Mouse (Mus musculus) embryo, embryonic 11.5 days (tissue): ENCODE data around the gene Ift140.
A peak's percentile ranks its signal among the peaks of the same experiment; 100 is the strongest.
"Not testable (repeated sequence)": the region's sequence is repeated elsewhere in the genome, so short reads cannot be mapped to it uniquely, and the experiment has no call there.

ENCODE experiments used
- DNase-seq: peaks from one replicate; pipeline ENCODE4 v3.0.0-alpha.2; 2012; ENCODE audit warnings: low read depth, low spot score

Ift140 gene

DNA sequence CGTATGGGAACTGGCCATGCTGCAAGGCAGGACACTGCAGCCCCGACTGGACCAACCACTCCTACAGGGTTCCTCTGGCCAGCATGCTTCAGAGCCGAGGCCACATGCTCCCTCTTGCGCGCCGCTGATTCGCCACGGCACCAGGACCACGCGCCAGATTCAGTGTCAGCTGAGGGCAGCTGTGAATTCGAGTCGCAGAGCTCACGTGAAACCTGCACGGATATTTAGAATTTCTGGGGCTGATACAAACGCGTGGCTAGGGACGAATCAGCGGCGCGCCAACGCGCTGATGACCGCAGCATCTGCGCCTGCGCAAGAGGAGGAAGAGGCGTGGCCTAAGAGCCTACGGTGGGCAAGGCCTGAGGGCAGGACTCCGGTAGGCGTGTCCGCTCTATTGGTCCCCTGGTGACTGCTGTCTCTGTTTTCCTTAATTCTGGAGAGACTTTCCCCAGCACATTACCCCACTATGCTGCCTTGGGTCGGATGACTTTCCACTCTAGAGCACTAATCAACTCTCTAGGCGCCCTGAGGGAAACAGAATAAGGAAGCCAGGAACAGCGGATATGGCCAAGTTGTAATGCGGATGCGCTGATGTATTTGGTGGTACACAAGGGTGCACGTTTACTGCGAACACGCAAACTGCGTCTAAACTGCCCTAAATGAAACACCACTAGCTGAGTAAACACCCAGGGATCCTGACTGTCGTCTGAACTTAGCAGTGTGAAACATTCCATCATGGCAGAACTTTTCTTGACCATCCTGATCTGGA lies 100.0 kb downstream of the Ift140 start, which contains the start of gene Telo2:
Gene Telo2, minus strand, starts transcription at position 304 of the 769 bp plus-strand sequence.
- DNase-seq, result peak; percentile 89

DNA sequence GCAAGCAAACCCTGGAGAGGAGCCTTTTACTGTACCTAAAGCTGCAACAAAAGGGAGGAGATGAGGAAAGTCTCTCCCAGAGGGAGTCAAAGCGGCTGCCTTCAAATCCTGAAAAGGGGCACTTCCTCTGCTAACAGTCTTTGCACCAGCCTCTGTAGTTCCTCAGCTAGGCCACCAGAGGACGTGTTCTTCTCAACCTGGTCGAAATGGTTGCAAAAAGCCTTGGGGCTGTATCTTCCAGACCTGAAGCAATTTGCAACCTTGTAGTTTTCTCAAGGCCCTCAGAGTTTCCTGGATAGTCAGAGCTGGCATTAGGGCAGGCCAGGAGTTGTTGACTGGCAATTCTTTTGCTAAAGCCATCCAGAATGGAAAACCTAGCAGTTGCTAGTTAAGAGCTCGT lies 101.4 kb downstream of the Ift140 start:
- no peak for DNase-seq

- no peak for DNase-seq
These were observed 104.5 kb downstream of the Ift140 start, which contains the start of gene Ptx4 for GRCm38 (mm10) chr17:25120406-25120805. Ptx4 (plus strand) TSS chr17:25120760.

GRCm38 (mm10) chr17:25123979-25124378 lies 108.1 kb downstream of the Ift140 start:
- no peak for DNase-seq

- DNase-seq, result not testable (repeated sequence)
These were observed 109.7 kb downstream of the Ift140 start for GRCm38 (mm10) chr17:25125442-25126060.

DNA sequence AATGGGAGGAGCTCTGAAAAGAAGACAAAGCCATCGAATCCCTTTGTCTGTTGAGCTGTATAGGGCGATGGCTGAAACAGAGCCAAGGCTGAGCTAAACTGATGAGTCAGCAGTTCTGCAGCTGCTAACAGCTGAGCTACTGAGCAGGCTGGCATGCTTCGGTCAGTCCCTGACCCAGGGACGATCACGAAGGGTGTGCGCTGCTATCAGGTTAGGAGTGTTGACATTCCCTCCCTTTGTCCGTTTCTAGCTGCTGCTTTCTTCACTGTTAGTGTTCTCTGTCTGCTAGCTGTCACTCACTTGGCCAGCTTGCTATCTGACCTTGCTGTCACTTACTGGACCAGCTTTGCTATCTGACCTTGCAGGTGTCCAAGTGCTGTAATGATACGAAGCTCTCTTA lies 111.2 kb downstream of the Ift140 start:
- no peak for DNase-seq

DNA sequence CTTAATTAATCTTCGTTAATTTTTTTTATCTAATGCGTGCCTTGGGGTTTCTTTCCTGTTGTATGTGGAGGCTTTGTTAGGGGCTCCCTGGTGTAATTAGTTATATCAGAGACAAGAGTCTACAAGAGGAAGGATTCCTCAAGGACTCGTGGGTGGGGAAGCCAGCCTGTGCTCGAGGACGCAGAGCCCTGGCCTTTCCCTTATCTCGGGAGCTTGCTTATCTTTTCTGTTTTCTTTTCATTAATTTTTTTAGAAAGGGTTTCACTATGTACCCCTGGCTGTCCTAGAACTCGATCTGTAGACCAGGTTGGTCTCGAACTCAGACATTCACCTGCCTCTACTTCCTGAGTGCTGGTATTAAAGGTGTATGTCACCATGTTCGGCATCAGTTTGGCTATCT lies 111.8 kb downstream of the Ift140 start:
- DNase-seq, result no peak

DNA sequence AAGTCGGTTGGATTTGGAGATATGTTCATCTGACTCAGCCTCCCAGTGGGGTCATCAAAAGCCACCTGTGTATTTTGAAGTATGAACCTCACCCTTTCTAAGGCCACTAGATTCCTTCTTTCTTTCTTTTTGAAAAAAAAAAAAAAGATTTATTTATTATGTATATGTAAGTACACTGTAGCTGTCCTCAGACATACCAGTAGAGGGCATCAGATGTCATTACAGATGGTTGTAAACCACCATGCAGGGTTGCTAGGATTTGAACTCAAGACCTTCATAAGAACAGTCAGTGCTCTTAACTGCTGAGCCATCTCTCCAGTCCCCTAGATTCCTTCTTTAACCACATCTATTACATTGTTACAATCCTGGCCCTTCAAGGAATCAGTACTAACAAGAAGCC lies 114.2 kb downstream of the Ift140 start:
- DNase-seq, result no peak

DNA sequence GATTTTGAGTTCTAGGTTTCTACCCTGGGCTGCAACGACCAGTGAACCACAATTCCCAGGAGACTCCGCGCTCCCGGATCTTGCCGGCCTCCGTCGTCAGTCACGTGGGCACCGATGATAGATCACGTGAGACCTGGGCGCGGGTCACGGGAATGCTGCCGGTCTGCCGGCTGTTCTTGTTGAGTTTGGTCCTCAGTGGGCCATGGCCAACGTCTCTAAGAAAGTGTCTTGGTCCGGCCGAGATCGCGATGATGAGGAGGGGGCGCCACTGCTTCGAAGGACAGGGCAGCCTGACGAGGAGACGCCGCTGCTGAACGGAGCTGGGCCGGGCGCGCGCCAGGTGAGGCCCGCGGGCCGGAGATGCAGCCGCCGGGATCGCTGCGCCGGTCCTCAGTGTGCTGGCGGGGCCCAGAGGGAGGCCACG lies 117.4 kb downstream of the Ift140 start, which contains the start of gene Clcn7:
Gene Clcn7, plus strand, starts transcription at position 117 of the 424 bp plus-strand sequence.
- peak; percentile 88 for DNase-seq

GRCm38 (mm10) chr17:25135622-25136021 lies 119.7 kb downstream of the Ift140 start:
- DNase-seq, result no peak

DNA sequence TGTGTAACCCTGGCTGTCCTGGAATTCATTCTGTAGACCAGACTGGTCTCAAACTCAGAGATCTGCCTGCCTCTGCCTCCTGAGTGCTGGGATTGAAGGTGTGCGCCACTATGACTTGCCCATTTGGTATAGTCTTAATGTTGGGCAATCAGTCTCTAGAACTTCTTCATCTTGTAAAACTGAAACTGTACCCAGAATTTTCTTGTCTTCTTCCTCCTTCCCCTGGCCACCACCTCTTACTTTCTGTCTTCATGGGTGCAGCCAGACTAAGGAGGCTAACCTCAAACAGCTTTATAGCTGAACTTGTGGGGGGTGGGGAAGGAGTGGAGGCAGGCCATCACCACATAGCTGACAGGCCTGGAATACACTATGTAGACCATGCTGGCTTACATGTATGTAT lies 122.9 kb downstream of the Ift140 start:
- no peak for DNase-seq

- DNase-seq, result no peak
These were observed 124.1 kb downstream of the Ift140 start for GRCm38 (mm10) chr17:25139960-25140359.
